Mouse (Mus musculus) liver, embryonic 15.5 days (tissue): Measurements from ENCODE around the gene Cep162. TPM values are rescaled to one million over a fixed set of nuclear protein-coding genes. Genes with fewer than 3 reads are reported as not detected.

Experiments used
- ATAC-seq: fragments of 200-750 bp; cut with Nextera tagmentation; 2 replicates; pipeline ENCODE4 v1.8.0; 2017; ENCODE audit warnings: moderate number of reproducible peaks, mild to moderate bottlenecking, moderate library complexity; ENCODE audit not compliant: insufficient read depth
- H3K27ac ChIP-seq: fragments of 300-500 bp; sonication (generic); replicated peaks from 2 replicates; pipeline ENCODE4 v1.5.1; 2015; ENCODE audit warnings: mild to moderate bottlenecking, inconsistent platforms
- H3K27me3 ChIP-seq: fragments of 300-500 bp; sonication (generic); 2 replicates; pipeline ENCODE4 v1.6.1; 2015; ENCODE audit warnings: mild to moderate bottlenecking, inconsistent platforms
- H3K36me3 ChIP-seq: fragments of 300-500 bp; sonication (generic); replicated peaks from 2 replicates; pipeline ENCODE4 v1.6.1; 2015; ENCODE audit warnings: moderate library complexity, mild to moderate bottlenecking, inconsistent platforms
- H3K4me1 ChIP-seq: fragments of 300-500 bp; sonication (generic); replicated peaks from 2 replicates; pipeline ENCODE4 v1.6.1; 2015; ENCODE audit warnings: inconsistent platforms
- H3K4me2 ChIP-seq: fragments of 300-500 bp; sonication (generic); 2 replicates; pipeline ENCODE4 v1.6.1; 2015; ENCODE audit warnings: moderate library complexity, mild to moderate bottlenecking, inconsistent platforms
- H3K4me3 ChIP-seq: fragments of 300-500 bp; sonication (generic); replicated peaks from 2 replicates; pipeline ENCODE4 v1.5.1; 2015; ENCODE audit warnings: mild to moderate bottlenecking, inconsistent platforms
- H3K9ac ChIP-seq: fragments of 300-500 bp; sonication (generic); 2 replicates; pipeline ENCODE4 v1.6.1; 2015; ENCODE audit warnings: moderate library complexity, mild to moderate bottlenecking, inconsistent platforms
- H3K9me3 ChIP-seq: fragments of 300-500 bp; sonication (generic); replicated peaks from 2 replicates; pipeline ENCODE4 v1.6.1; 2016; ENCODE audit warnings: inconsistent platforms
- WGBS: fragments of 180-500 bp; shearing (Covaris S2); methylation state at CpG from one replicate; pipeline ENCODE4 v1.1.7; 2015; ENCODE audit warnings: mixed read lengths; ENCODE audit not compliant: insufficient replicate concordance; 5-methylcytosine and 5-hydroxymethylcytosine counted together
- polyA plus RNA-seq: library from polyadenylated mRNA; unstranded; fragments of >200 nt; fragmentation: Nextera tagmentation; extraction: Ambion mirVana; gene quantifications from 2 replicates; pipeline ENCODE4 v1.2.1, GENCODE M21; 2015

Cep162 gene
- polyA plus RNA-seq, 1 experiment from 2014 or later = 1.5 TPM

- H3K4me3 ChIP-seq = no peak overlapping the region
- no peaks in the 10 kb centered on the region for H3K27me3 ChIP-seq
- no peak overlapping the region for H3K4me2 ChIP-seq
- no peak for ATAC-seq
- 70% methylated on average over 6 of the region's 6 CpGs for WGBS
- no peak overlapping the region for H3K9ac ChIP-seq
- no peaks in the 10 kb centered on the region for H3K4me1 ChIP-seq
- H3K36me3 ChIP-seq = peaks cover 22% of the 10 kb centered on the region
- no peak overlapping the region for H3K27ac ChIP-seq
- H3K9me3 ChIP-seq = no peaks in the 10 kb centered on the region
Observed at GRCm38 (mm10) chr9:87198036-87198435, 57.3 kb downstream of the Cep162 start.

GRCm38 (mm10) chr9:87197277-87197676 lies 58.1 kb downstream of the Cep162 start:
- Histone ChIP-seq H3K4me3 (no peak overlapping the region), H3K27me3 (no peaks in the 10 kb centered on the region), H3K4me1 (no peaks in the 10 kb centered on the region), H3K4me2 (no peak overlapping the region), H3K9ac (no peak overlapping the region), H3K9me3 (no peaks in the 10 kb centered on the region), H3K27ac (no peak overlapping the region), H3K36me3 (peaks cover 27% of the 10 kb centered on the region)
- no peak for ATAC-seq
- 82% methylated on average over 3 of the region's 3 CpGs for WGBS

- Histone ChIP-seq H3K36me3 (peaks cover 30% of the 10 kb centered on the region), H3K4me3 (no peak overlapping the region), H3K4me1 (no peaks in the 10 kb centered on the region), H3K27me3 (no peaks in the 10 kb centered on the region), H3K9me3 (no peaks in the 10 kb centered on the region), H3K9ac (no peak overlapping the region), H3K4me2 (no peak overlapping the region), H3K27ac (no peak overlapping the region)
- ATAC-seq = no peak
- 65% methylated on average over 1 of the region's 1 CpGs for WGBS
Observed at GRCm38 (mm10) chr9:87193721-87194120, 61.6 kb downstream of the Cep162 start.

- H3K4me2 ChIP-seq = no peak overlapping the region
- H3K9ac ChIP-seq = no peak overlapping the region
- H3K9me3 ChIP-seq = no peaks in the 10 kb centered on the region
- peaks cover 16% of the 10 kb centered on the region for H3K36me3 ChIP-seq
- H3K4me3 ChIP-seq = no peak overlapping the region
- ATAC-seq = no peak
- no peaks in the 10 kb centered on the region for H3K4me1 ChIP-seq
- H3K27me3 ChIP-seq = no peaks in the 10 kb centered on the region
- WGBS = 74% methylated on average over 4 of the region's 4 CpGs
- no peak overlapping the region for H3K27ac ChIP-seq
Observed at GRCm38 (mm10) chr9:87187336-87187735, 68.0 kb downstream of the Cep162 start.

GRCm38 (mm10) chr9:87182231-87182630 lies 73.1 kb downstream of the Cep162 start:
- Histone ChIP-seq H3K4me2 (no peak overlapping the region), H3K27ac (no peak overlapping the region), H3K9ac (no peak overlapping the region), H3K4me3 (no peak overlapping the region), H3K4me1 (no peaks in the 10 kb centered on the region), H3K36me3 (no peaks in the 10 kb centered on the region), H3K27me3 (no peaks in the 10 kb centered on the region), H3K9me3 (no peaks in the 10 kb centered on the region)
- whole genome bisulfite sequencing = 75% methylated on average over 10 of the region's 10 CpGs
- ATAC-seq = no peak

GRCm38 (mm10) chr9:87178534-87178933 lies 76.8 kb downstream of the Cep162 start:
- WGBS = 38% methylated on average over 7 of the region's 7 CpGs
- H3K27ac ChIP-seq = no peak overlapping the region
- H3K27me3 ChIP-seq = no peaks in the 10 kb centered on the region

GRCm38 (mm10) chr9:87171517-87171916 lies 83.8 kb downstream of the Cep162 start:
- Histone ChIP-seq H3K36me3 (no peaks in the 10 kb centered on the region), H3K27ac (no peak overlapping the region)

More at GRCm38 (mm10) chr9:87178534-87178933, 76.8 kb downstream of the Cep162 start:
- H3K9ac ChIP-seq = no peak overlapping the region
- H3K4me2 ChIP-seq = no peak overlapping the region
- no peak overlapping the region for H3K4me3 ChIP-seq
- no peaks in the 10 kb centered on the region for H3K9me3 ChIP-seq
- no peaks in the 10 kb centered on the region for H3K4me1 ChIP-seq
- no peaks in the 10 kb centered on the region for H3K36me3 ChIP-seq
- ATAC-seq = no peak

GRCm38 (mm10) chr9:87170891-87171290 lies 84.4 kb downstream of the Cep162 start:
- Histone ChIP-seq H3K27ac (no peak overlapping the region), H3K4me2 (no peak overlapping the region), H3K9me3 (no peaks in the 10 kb centered on the region), H3K9ac (no peak overlapping the region), H3K27me3 (no peaks in the 10 kb centered on the region), H3K4me1 (no peaks in the 10 kb centered on the region), H3K4me3 (no peak overlapping the region), H3K36me3 (no peaks in the 10 kb centered on the region)
- 58% methylated on average over 3 of the region's 3 CpGs for WGBS
- no peak for ATAC-seq

More at GRCm38 (mm10) chr9:87171517-87171916, 83.8 kb downstream of the Cep162 start:
- Histone ChIP-seq H3K9ac (no peak overlapping the region), H3K4me1 (no peaks in the 10 kb centered on the region), H3K9me3 (no peaks in the 10 kb centered on the region), H3K27me3 (no peaks in the 10 kb centered on the region), H3K4me2 (no peak overlapping the region), H3K4me3 (no peak overlapping the region)
- WGBS = 45% methylated on average over 3 of the region's 3 CpGs
- ATAC-seq = no peak

GRCm38 (mm10) chr9:87169144-87169543 lies 86.2 kb downstream of the Cep162 start:
- Histone ChIP-seq H3K4me1 (no peaks in the 10 kb centered on the region), H3K27me3 (no peaks in the 10 kb centered on the region), H3K9me3 (no peaks in the 10 kb centered on the region), H3K36me3 (no peaks in the 10 kb centered on the region), H3K9ac (no peak overlapping the region), H3K27ac (no peak overlapping the region), H3K4me3 (no peak overlapping the region), H3K4me2 (no peak overlapping the region)
- no peak for ATAC-seq
- WGBS = 73% methylated on average over 12 of the region's 12 CpGs

GRCm38 (mm10) chr9:87168051-87168450 lies 87.3 kb downstream of the Cep162 start:
- ATAC-seq = no peak
- 32% methylated on average over 3 of the region's 3 CpGs for WGBS
- H3K27me3 ChIP-seq = no peaks in the 10 kb centered on the region
- no peaks in the 10 kb centered on the region for H3K4me1 ChIP-seq
- H3K4me3 ChIP-seq = no peak overlapping the region
- no peak overlapping the region for H3K4me2 ChIP-seq
- H3K36me3 ChIP-seq = no peaks in the 10 kb centered on the region
- H3K9me3 ChIP-seq = no peaks in the 10 kb centered on the region
- no peak overlapping the region for H3K27ac ChIP-seq
- no peak overlapping the region for H3K9ac ChIP-seq

- no peak overlapping the region for H3K27ac ChIP-seq
- H3K4me2 ChIP-seq = no peak overlapping the region
- H3K9me3 ChIP-seq = no peaks in the 10 kb centered on the region
- 57% methylated on average over 9 of the region's 9 CpGs for WGBS
- no peaks in the 10 kb centered on the region for H3K36me3 ChIP-seq
- no peak for ATAC-seq
- no peaks in the 10 kb centered on the region for H3K4me1 ChIP-seq
- H3K9ac ChIP-seq = no peak overlapping the region
- no peak overlapping the region for H3K4me3 ChIP-seq
- no peaks in the 10 kb centered on the region for H3K27me3 ChIP-seq
Observed at GRCm38 (mm10) chr9:87167001-87167830, 88.1 kb downstream of the Cep162 start.

GRCm38 (mm10) chr9:87162559-87162958 lies 92.8 kb downstream of the Cep162 start:
- H3K27me3 ChIP-seq = no peaks in the 10 kb centered on the region
- ATAC-seq = no peak
- no peak overlapping the region for H3K4me3 ChIP-seq
- no peaks in the 10 kb centered on the region for H3K4me1 ChIP-seq
- H3K9ac ChIP-seq = no peak overlapping the region
- no peak overlapping the region for H3K4me2 ChIP-seq
- H3K36me3 ChIP-seq = no peaks in the 10 kb centered on the region
- no peak overlapping the region for H3K27ac ChIP-seq
- 71% methylated on average over 4 of the region's 4 CpGs for WGBS
- no peaks in the 10 kb centered on the region for H3K9me3 ChIP-seq
